Mouse (Mus musculus) brain, embryonic 14.5 days (tissue): ENCODE data around the gene Pdgfb.

ENCODE experiments used
- CTCF ChIP-seq: fragments of 200-500 bp; IDR thresholded peaks from 2 replicates; pipeline ENCODE4 v1.5.1; 2012; ENCODE audit warnings: inconsistent platforms, mild to moderate bottlenecking, moderate library complexity, borderline replicate concordance; ENCODE audit not compliant: insufficient read depth, insufficient read length; ENCODE audit errors: extremely low read depth
- POLR2A ChIP-seq: fragments of 200-500 bp; IDR thresholded peaks from 2 replicates; pipeline ENCODE4 v1.6.1; 2012; ENCODE audit warnings: mild to moderate bottlenecking, inconsistent platforms, borderline replicate concordance; ENCODE audit not compliant: poor library complexity, insufficient read depth, insufficient read length, severe bottlenecking; ENCODE audit errors: extremely low read depth

- no peak for TF ChIP-seq CTCF
- no peak for TF ChIP-seq POLR2A
These were observed 5.2 kb downstream of the Pdgfb start for GRCm38 (mm10) chr15:80009421-80010181.
